Mouse (Mus musculus) liver, postnatal 0 days (tissue): ENCODE data around the gene Gtf2h1. TPM values are rescaled to one million over a fixed set of nuclear protein-coding genes. Genes with fewer than 3 reads are reported as not detected.
"Not testable (repeated sequence)": the region's sequence is repeated elsewhere in the genome, so short reads cannot be mapped to it uniquely, and the experiment has no call there.

Source experiments
- ATAC-seq: fragments of 200-750 bp; cut with Nextera tagmentation; 2 replicates; pipeline ENCODE4 v1.8.0; 2017; ENCODE audit warnings: mild to moderate bottlenecking, moderate library complexity
- DNase-seq: peaks from one replicate; pipeline ENCODE4 v3.0.0-alpha.2; 2016
- H3K27ac ChIP-seq: fragments of 300-500 bp; sonication (generic); 2 replicates; pipeline ENCODE4 v1.5.1; 2014; ENCODE audit warnings: antibody characterized with exemption, moderate library complexity, mild to moderate bottlenecking, low read depth
- H3K27me3 ChIP-seq: fragments of 300-500 bp; sonication (generic); 2 replicates; pipeline ENCODE4 v1.6.1; 2014; ENCODE audit warnings: low read length, control low read depth, mixed read lengths; ENCODE audit not compliant: insufficient read depth
- H3K36me3 ChIP-seq: fragments of 300-500 bp; sonication (generic); replicated peaks from 2 replicates; pipeline ENCODE4 v1.6.1; 2014; ENCODE audit warnings: mild to moderate bottlenecking, control low read depth, low read length, moderate library complexity, mixed read lengths; ENCODE audit not compliant: insufficient read depth
- H3K4me1 ChIP-seq: fragments of 300-500 bp; sonication (generic); 2 replicates; pipeline ENCODE4 v1.6.1; 2014; ENCODE audit warnings: antibody characterized with exemption, mild to moderate bottlenecking, control low read depth; ENCODE audit not compliant: insufficient read depth
- H3K4me2 ChIP-seq: fragments of 300-500 bp; sonication (generic); 2 replicates; pipeline ENCODE4 v1.6.1; 2014; ENCODE audit warnings: low read depth, mild to moderate bottlenecking, low read length, moderate library complexity, mixed read lengths
- H3K4me3 ChIP-seq: fragments of 300-500 bp; sonication (generic); 2 replicates; pipeline ENCODE4 v1.5.1; 2014; ENCODE audit warnings: low read depth, low read length
- H3K9ac ChIP-seq: fragments of 300-500 bp; sonication (generic); replicated peaks from 2 replicates; pipeline ENCODE4 v1.6.1; 2014; ENCODE audit warnings: mild to moderate bottlenecking, moderate library complexity
- H3K9me3 ChIP-seq: fragments of 300-500 bp; sonication (generic); 2 replicates; pipeline ENCODE4 v1.6.1; 2016; ENCODE audit warnings: mild to moderate bottlenecking, control low read depth, low read length, mixed read lengths
- CTCF ChIP-seq: sonication (generic); IDR thresholded peaks from 2 replicates; pipeline ENCODE4 v1.5.1; 2016; ENCODE audit warnings: antibody characterized with exemption, low read depth
- EP300 ChIP-seq: IDR thresholded peaks from 2 replicates; pipeline ENCODE4 v1.6.1; 2016; ENCODE audit warnings: antibody characterized with exemption, low read depth, mild to moderate bottlenecking
- WGBS: fragments of 180-500 bp; shearing (Covaris S2); extraction: QIAGEN DNeasy Blood & Tissue Kit; methylation state at CpG from one replicate; pipeline ENCODE4 v1.1.7; 2014; ENCODE audit not compliant: insufficient replicate concordance; 5-methylcytosine and 5-hydroxymethylcytosine counted together
- polyA plus RNA-seq: library from polyadenylated mRNA; unstranded; fragments of >200 nt; fragmentation: Nextera tagmentation; extraction: Ambion mirVana; gene quantifications from 2 replicates; pipeline ENCODE4 v1.2.1, GENCODE M21; 2015

Gtf2h1 gene
- polyA plus RNA-seq, 1 experiment from 2014 or later, result 18.8 TPM

- no peak for ATAC-seq
- Histone ChIP-seq H3K27me3 (no peaks in the 10 kb centered on the region), H3K4me3 (no peak overlapping the region), H3K4me2 (peak overlapping the region; percentile 11; the same call in 1 of the 2 replicates), H3K4me1 (peaks cover 27% of the 10 kb centered on the region), H3K27ac (peak overlapping the region; percentile 84), H3K36me3 (peaks cover 4% of the 10 kb centered on the region; the same call in 1 of the 2 replicates), H3K9me3 (no peaks in the 10 kb centered on the region), H3K9ac (peak overlapping the region; percentile 45)
- WGBS, result 91% methylated on average over 2 of the region's 2 CpGs
- TF ChIP-seq CTCF (no peak), EP300 (no peak)
- no peak for DNase-seq
Observed at GRCm38 (mm10) chr7:46827803-46828184, 31.9 kb downstream of the Gtf2h1 start.

- Histone ChIP-seq H3K4me1 (peaks cover 42% of the 10 kb centered on the region), H3K27me3 (no peaks in the 10 kb centered on the region), H3K36me3 (no peaks in the 10 kb centered on the region), H3K27ac (peak overlapping the region; percentile 92), H3K4me3 (no peak overlapping the region), H3K4me2 (no peak overlapping the region; the same call in 1 of the 2 replicates), H3K9ac (no peak overlapping the region), H3K9me3 (no peaks in the 10 kb centered on the region)
- 64% methylated on average over 12 of the region's 12 CpGs for WGBS
- DNase-seq (peak; percentile 68), ATAC-seq (peak; percentile 83)
- no peak for TF ChIP-seq CTCF
- peak; percentile 73; the same call in 1 of the 2 replicates for TF ChIP-seq EP300
Observed at GRCm38 (mm10) chr7:46829911-46830310, 34.0 kb downstream of the Gtf2h1 start.

DNA sequence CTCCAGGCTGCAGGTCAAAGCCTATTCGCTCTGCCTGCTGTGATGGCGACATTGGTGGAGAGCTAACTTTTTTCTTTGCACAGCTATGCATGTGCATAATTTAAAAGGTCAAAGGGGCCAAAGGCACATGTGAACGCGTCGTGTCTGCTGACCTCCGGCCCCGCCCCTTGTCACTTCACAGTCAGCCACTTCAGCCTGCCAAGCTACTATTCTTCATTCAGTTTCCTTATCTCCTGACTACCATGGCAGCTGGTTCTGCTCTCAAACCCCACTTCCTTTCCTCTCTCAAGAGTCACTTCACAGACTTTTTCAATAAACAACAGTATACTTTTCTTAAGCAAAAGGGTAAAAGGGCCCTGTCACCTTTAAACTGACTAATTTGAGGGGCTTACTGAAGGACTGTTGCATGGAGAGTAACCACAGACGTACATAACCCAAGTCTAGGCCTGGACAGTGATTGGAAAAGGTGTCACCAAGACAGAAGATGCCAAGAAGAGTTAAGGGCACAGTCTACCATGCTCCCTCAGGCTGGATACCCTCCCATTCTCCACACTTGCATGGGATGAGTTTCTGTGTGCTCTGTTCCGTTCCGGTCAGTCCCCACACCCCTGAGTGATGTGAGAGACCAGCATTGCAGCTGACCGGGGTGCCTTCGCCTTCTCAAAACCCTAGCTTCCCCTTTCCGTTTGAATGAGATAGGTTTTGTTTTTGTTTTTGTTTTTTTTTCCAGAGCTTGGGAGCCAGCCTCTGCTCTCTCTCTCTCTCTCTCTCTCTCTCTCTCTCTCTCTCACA is 35.1 kb downstream of the Gtf2h1 start:
- no peak overlapping the region for H3K9ac ChIP-seq
- no peaks in the 10 kb centered on the region for H3K36me3 ChIP-seq
- peaks cover 47% of the 10 kb centered on the region for H3K4me1 ChIP-seq
- H3K9me3 ChIP-seq, result no peaks in the 10 kb centered on the region
- DNase-seq (peak; percentile 69), ATAC-seq (peak; percentile 46)
- 22% methylated on average over 13 of the region's 13 CpGs for WGBS
- no peak overlapping the region for H3K4me2 ChIP-seq
- no peaks in the 10 kb centered on the region for H3K27me3 ChIP-seq
- H3K27ac ChIP-seq, result peak overlapping the region; percentile 92
- H3K4me3 ChIP-seq, result no peak overlapping the region
- TF ChIP-seq EP300, result no peak; the same call in 1 of the 2 replicates
- no peak for TF ChIP-seq CTCF

- H3K36me3 ChIP-seq, result no peaks in the 10 kb centered on the region
- ATAC-seq, result no peak
- no peak for DNase-seq
- H3K9me3 ChIP-seq, result no peaks in the 10 kb centered on the region
- H3K4me3 ChIP-seq, result no peak overlapping the region
- 54% methylated on average over 8 of the region's 8 CpGs for WGBS
- H3K4me1 ChIP-seq, result peaks cover 47% of the 10 kb centered on the region
- no peak overlapping the region for H3K9ac ChIP-seq
- H3K27ac ChIP-seq, result peak overlapping the region; percentile 92
- H3K27me3 ChIP-seq, result no peaks in the 10 kb centered on the region
- H3K4me2 ChIP-seq, result no peak overlapping the region
- TF ChIP-seq CTCF (no peak), EP300 (no peak)
Observed at GRCm38 (mm10) chr7:46831693-46832092, 35.8 kb downstream of the Gtf2h1 start.

- H3K4me1 ChIP-seq, result peaks cover 47% of the 10 kb centered on the region
- 74% methylated on average over 11 of the region's 11 CpGs for WGBS
Observed at GRCm38 (mm10) chr7:46832112-46832810, 36.4 kb downstream of the Gtf2h1 start.

DNA sequence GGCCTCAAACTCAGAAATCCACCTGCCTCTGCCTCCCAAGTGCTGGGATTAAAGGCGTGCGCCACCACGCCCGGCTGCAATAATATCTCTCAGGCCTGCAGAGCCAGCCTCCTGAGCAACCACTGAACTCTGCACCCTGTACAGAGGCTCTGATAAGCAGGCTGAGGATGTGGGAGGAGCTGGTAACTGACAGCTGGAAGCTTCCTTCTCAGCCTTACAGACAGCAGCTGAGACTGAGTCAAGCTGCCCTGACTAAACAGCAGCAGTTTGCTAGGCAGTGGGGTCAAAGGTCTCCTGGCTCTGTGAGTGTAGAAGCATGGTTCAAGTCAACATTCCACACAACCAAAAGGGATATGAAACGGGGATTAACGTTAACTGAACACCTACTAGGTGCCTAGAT is 37.4 kb downstream of the Gtf2h1 start:
- H3K4me1 ChIP-seq, result peaks cover 48% of the 10 kb centered on the region
- TF ChIP-seq EP300 (0 out of 2 replicates have a peak, but pooled peaks have one; percentile 36), CTCF (no peak)

More at GRCm38 (mm10) chr7:46832112-46832810, 36.4 kb downstream of the Gtf2h1 start:
- H3K27ac ChIP-seq, result peak overlapping the region; percentile 92
- not testable (repeated sequence) for DNase-seq, H3K4me2 ChIP-seq, H3K27me3 ChIP-seq, H3K9me3 ChIP-seq, ATAC-seq, H3K4me3 ChIP-seq, H3K9ac ChIP-seq, H3K36me3 ChIP-seq

More for the DNA sequence above, 37.4 kb downstream of the Gtf2h1 start:
- 14% methylated on average over 6 of the region's 6 CpGs for WGBS
- Histone ChIP-seq H3K9ac (no peak overlapping the region), H3K4me3 (no peak overlapping the region), H3K36me3 (no peaks in the 10 kb centered on the region), H3K27me3 (no peaks in the 10 kb centered on the region), H3K4me2 (no peak overlapping the region), H3K27ac (peak overlapping the region; percentile 80), H3K9me3 (no peaks in the 10 kb centered on the region)
- DNase-seq (peak; percentile 63), ATAC-seq (peak; percentile 51)
